Mouse (Mus musculus): ENCODE data around the gene Zfp541. TPM values are rescaled to one million over a fixed set of nuclear protein-coding genes. Genes with fewer than 3 reads are reported as not detected.

Zfp541 gene
- polyA plus RNA-seq, 1 experiment from 2014 or later: 0.04 TPM

DNA sequence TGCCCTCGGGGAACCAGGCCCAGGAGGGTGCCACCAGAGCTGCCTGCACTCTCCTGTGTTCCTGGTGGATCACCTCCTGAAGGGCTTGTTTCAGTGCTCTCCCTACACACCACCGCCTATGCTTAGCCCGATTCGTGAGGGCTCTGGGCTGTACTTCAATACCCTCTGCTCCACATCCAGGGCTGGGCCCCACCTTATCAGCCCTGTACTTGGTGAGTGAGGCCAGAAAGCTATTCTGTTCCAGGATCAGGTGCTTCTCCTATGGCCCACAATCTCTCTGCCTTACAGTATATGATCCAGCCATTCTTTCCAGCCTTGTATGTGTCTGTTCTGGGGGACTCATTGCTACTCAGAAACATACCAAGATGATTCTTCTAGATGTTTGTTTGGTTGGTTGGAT, 21.7 kb downstream of the Zfp541 start:
- ATAC-seq (replicated peaks; ENCODE audit: low FRiP score, low TSS enrichment, low read depth) (no peak), DNase-seq (ENCODE audit: low spot score) (no peak)
- H3K4me2 ChIP-seq (ENCODE audit: low read length): no peak overlapping the region
- no peaks in the 10 kb centered on the region for H3K4me1 ChIP-seq (replicated peaks; ENCODE audit: control insufficient read depth, insufficient read depth, low read length)
- H3K4me3 ChIP-seq (ENCODE audit: low read depth, low read length): no peak overlapping the region
- 62% methylated on average over 4 of the region's 4 CpGs for WGBS
- no peaks in the 10 kb centered on the region for H3K27me3 ChIP-seq (replicated peaks; ENCODE audit: control insufficient read depth, insufficient read depth, low read length)
- 0 out of 2 replicates have a peak, but pooled peaks cover 2% of the 10 kb centered on the region for H3K9me3 ChIP-seq (ENCODE audit: control insufficient read depth, low read length)
- H3K27ac ChIP-seq (ENCODE audit: low read depth): no peak overlapping the region
- H3K9ac ChIP-seq (ENCODE audit: low read length): no peak overlapping the region
- no peaks in the 10 kb centered on the region for H3K36me3 ChIP-seq (ENCODE audit: control insufficient read depth, insufficient read depth, low read length)

DNA sequence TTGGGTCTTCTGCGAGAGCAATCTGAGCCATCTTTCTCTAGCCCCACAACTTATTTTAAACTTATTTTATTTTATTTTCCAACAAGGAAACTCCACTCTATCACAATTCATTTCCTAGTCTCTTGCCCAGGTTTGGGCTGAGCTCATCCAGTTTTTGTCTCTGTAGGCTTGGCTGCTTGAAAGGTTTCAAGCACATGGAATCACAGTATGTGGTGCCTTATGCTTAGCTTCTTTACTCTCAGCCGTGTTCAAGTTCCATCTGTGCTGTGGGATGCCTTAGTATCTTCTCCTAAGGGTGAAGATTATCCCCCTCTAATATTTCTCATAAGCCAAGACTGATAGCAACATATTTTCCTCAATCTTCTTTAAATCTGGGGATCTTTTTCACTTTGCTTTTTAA, 26.0 kb downstream of the Zfp541 start:
- Histone ChIP-seq H3K4me3 (ENCODE audit: low read depth, low read length) (no peak overlapping the region), H3K9me3 (ENCODE audit: control insufficient read depth, low read length) (0 out of 2 replicates have a peak, but pooled peaks cover 2% of the 10 kb centered on the region), H3K4me2 (ENCODE audit: low read length) (no peak overlapping the region), H3K4me1 (replicated peaks; ENCODE audit: control insufficient read depth, insufficient read depth, low read length) (no peaks in the 10 kb centered on the region), H3K27me3 (replicated peaks; ENCODE audit: control insufficient read depth, insufficient read depth, low read length) (no peaks in the 10 kb centered on the region), H3K9ac (ENCODE audit: low read length) (no peak overlapping the region), H3K27ac (ENCODE audit: low read depth) (no peak overlapping the region), H3K36me3 (ENCODE audit: control insufficient read depth, insufficient read depth, low read length) (no peaks in the 10 kb centered on the region)
- 76% methylated on average over 2 of the region's 2 CpGs for WGBS
- ATAC-seq (replicated peaks; ENCODE audit: low FRiP score, low TSS enrichment, low read depth) (no peak), DNase-seq (ENCODE audit: low spot score) (no peak)

- Histone ChIP-seq H3K4me3 (ENCODE audit: low read depth, low read length) (no peak overlapping the region), H3K27ac (ENCODE audit: low read depth) (no peak overlapping the region), H3K27me3 (replicated peaks; ENCODE audit: control insufficient read depth, insufficient read depth, low read length) (no peaks in the 10 kb centered on the region), H3K36me3 (ENCODE audit: control insufficient read depth, insufficient read depth, low read length) (no peaks in the 10 kb centered on the region), H3K4me2 (ENCODE audit: low read length) (no peak overlapping the region), H3K9me3 (ENCODE audit: control insufficient read depth, low read length) (no peaks in the 10 kb centered on the region), H3K9ac (ENCODE audit: low read length) (no peak overlapping the region), H3K4me1 (replicated peaks; ENCODE audit: control insufficient read depth, insufficient read depth, low read length) (peaks cover 9% of the 10 kb centered on the region)
- ATAC-seq (replicated peaks; ENCODE audit: low FRiP score, low TSS enrichment, low read depth): no peak
- DNase-seq (ENCODE audit: low spot score): no peak
- 73% methylated on average over 3 of the region's 3 CpGs for WGBS
Measured at GRCm38 (mm10) chr7:16094592-16094991, 33.0 kb downstream of the Zfp541 start.

- H3K4me1 ChIP-seq (replicated peaks; ENCODE audit: control insufficient read depth, insufficient read depth, low read length): peaks cover 16% of the 10 kb centered on the region
- H3K9ac ChIP-seq (ENCODE audit: low read length): peak within 1 kb of the TSS; percentile 94
- peak within 1 kb of the TSS; percentile 100 for H3K4me2 ChIP-seq (ENCODE audit: low read length)
- peak within 1 kb of the TSS; percentile 87 for H3K27ac ChIP-seq (ENCODE audit: low read depth)
- H3K27me3 ChIP-seq (replicated peaks; ENCODE audit: control insufficient read depth, insufficient read depth, low read length): no peaks in the 10 kb centered on the region
- H3K9me3 ChIP-seq (ENCODE audit: control insufficient read depth, low read length): no peaks in the 10 kb centered on the region
- ATAC-seq (replicated peaks; ENCODE audit: low FRiP score, low TSS enrichment, low read depth): peak; percentile 100
- H3K4me3 ChIP-seq (ENCODE audit: low read depth, low read length): peak within 1 kb of the TSS; percentile 100
- WGBS: under 1% methylated on average over 64 of the region's 68 CpGs
- DNase-seq (ENCODE audit: low spot score): peak; percentile 96
- peaks cover 22% of the 10 kb centered on the region for H3K36me3 ChIP-seq (ENCODE audit: control insufficient read depth, insufficient read depth, low read length)
Measured at GRCm38 (mm10) chr7:16098021-16099017, 36.7 kb downstream of the Zfp541 start, which contains the start of gene Napa. Napa (plus strand) TSS chr7:16098458.

DNA sequence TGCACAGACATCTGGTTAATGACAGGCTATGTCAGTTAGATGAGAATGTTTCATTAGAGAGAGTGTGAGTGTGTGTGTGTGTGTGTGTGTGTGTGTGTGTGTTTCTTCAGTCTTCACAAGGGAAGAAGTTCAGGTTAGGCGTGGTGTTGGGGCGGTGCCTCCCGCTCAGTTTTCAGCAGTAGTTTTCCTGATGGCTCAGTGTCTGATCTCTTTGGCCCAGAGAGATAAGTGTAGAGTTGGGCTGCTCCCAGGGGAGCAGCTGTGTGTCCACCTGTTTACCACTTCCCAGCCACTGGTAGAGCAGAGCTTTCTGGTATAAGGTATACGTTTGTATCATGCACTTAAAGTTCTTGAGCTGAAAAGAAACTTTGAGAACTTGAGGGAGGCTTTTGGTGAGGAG, 38.3 kb downstream of the Zfp541 start:
- Histone ChIP-seq H3K9me3 (ENCODE audit: control insufficient read depth, low read length) (no peaks in the 10 kb centered on the region), H3K4me2 (ENCODE audit: low read length) (peak overlapping the region; percentile 100), H3K4me1 (replicated peaks; ENCODE audit: control insufficient read depth, insufficient read depth, low read length) (peaks cover 16% of the 10 kb centered on the region), H3K4me3 (ENCODE audit: low read depth, low read length) (0 out of 2 replicates have a peak overlapping the region, but pooled peaks have one; percentile 100), H3K27ac (ENCODE audit: low read depth) (no peak overlapping the region), H3K9ac (ENCODE audit: low read length) (peak overlapping the region; percentile 94), H3K36me3 (ENCODE audit: control insufficient read depth, insufficient read depth, low read length) (peaks cover 32% of the 10 kb centered on the region), H3K27me3 (replicated peaks; ENCODE audit: control insufficient read depth, insufficient read depth, low read length) (no peaks in the 10 kb centered on the region)
- 83% methylated on average over 4 of the region's 4 CpGs for WGBS
- ATAC-seq (replicated peaks; ENCODE audit: low FRiP score, low TSS enrichment, low read depth) (no peak), DNase-seq (ENCODE audit: low spot score) (no peak)

GRCm38 (mm10) chr7:16101081-16101480, 39.5 kb downstream of the Zfp541 start:
- no peak overlapping the region for H3K4me2 ChIP-seq (ENCODE audit: low read length)
- peaks cover 16% of the 10 kb centered on the region for H3K4me1 ChIP-seq (replicated peaks; ENCODE audit: control insufficient read depth, insufficient read depth, low read length)
- WGBS: 74% methylated on average over 7 of the region's 7 CpGs
- H3K9ac ChIP-seq (ENCODE audit: low read length): no peak overlapping the region
- no peak for DNase-seq (ENCODE audit: low spot score)
- H3K4me3 ChIP-seq (ENCODE audit: low read depth, low read length): no peak overlapping the region
- no peaks in the 10 kb centered on the region for H3K27me3 ChIP-seq (replicated peaks; ENCODE audit: control insufficient read depth, insufficient read depth, low read length)
- no peaks in the 10 kb centered on the region for H3K9me3 ChIP-seq (ENCODE audit: control insufficient read depth, low read length)
- no peak overlapping the region for H3K27ac ChIP-seq (ENCODE audit: low read depth)
- peaks cover 37% of the 10 kb centered on the region for H3K36me3 ChIP-seq (ENCODE audit: control insufficient read depth, insufficient read depth, low read length)
- ATAC-seq (replicated peaks; ENCODE audit: low FRiP score, low TSS enrichment, low read depth): no peak

DNA sequence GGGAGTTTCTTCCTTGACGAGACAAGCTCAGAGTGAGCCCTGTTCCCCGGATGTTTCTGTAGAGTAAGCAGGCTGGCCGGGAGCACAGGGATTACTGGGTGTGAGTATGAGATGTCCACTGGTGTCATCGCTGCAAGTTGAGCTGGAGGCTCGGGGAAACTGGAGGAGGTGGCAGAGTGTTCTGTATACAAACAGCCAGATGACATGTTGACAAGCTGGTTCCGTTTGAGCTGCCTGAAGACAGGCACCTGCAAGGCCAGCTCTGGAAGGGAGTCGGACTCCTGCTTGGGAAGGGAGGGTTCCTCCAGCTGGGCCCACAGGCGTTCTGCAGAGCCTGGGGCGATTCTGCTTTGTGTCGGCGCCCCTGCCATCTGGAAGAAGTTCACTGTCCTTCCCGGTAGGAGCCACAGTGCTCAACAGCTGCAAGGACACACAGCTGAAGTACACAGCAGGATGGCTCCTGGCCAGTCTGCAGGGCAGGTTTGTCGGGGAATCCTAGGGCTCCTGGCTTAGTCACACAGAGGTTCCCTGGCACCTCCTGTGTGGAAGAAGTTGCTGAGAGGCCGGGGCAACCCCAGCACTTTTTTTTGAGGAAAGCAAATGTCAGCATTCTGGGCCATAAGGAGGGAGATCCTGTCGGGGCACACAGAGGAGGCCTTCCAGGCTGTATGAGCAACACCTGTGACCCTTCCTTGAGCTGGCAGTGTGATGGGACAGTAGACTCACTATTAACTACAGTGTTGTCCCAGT, 40.3 kb downstream of the Zfp541 start:
- no peak overlapping the region for H3K27ac ChIP-seq (ENCODE audit: low read depth)
- H3K4me3 ChIP-seq (ENCODE audit: low read depth, low read length): no peak overlapping the region
- no peaks in the 10 kb centered on the region for H3K27me3 ChIP-seq (replicated peaks; ENCODE audit: control insufficient read depth, insufficient read depth, low read length)
- H3K4me2 ChIP-seq (ENCODE audit: low read length): no peak overlapping the region
- peaks cover 16% of the 10 kb centered on the region for H3K4me1 ChIP-seq (replicated peaks; ENCODE audit: control insufficient read depth, insufficient read depth, low read length)
- H3K9ac ChIP-seq (ENCODE audit: low read length): 0 out of 2 replicates have a peak overlapping the region, but pooled peaks have one; percentile 5
- H3K36me3 ChIP-seq (ENCODE audit: control insufficient read depth, insufficient read depth, low read length): peaks cover 37% of the 10 kb centered on the region
- H3K9me3 ChIP-seq (ENCODE audit: control insufficient read depth, low read length): no peaks in the 10 kb centered on the region
- no peak for DNase-seq (ENCODE audit: low spot score)
- 77% methylated on average over 15 of the region's 15 CpGs for WGBS
- no peak for ATAC-seq (replicated peaks; ENCODE audit: low FRiP score, low TSS enrichment, low read depth)

DNA sequence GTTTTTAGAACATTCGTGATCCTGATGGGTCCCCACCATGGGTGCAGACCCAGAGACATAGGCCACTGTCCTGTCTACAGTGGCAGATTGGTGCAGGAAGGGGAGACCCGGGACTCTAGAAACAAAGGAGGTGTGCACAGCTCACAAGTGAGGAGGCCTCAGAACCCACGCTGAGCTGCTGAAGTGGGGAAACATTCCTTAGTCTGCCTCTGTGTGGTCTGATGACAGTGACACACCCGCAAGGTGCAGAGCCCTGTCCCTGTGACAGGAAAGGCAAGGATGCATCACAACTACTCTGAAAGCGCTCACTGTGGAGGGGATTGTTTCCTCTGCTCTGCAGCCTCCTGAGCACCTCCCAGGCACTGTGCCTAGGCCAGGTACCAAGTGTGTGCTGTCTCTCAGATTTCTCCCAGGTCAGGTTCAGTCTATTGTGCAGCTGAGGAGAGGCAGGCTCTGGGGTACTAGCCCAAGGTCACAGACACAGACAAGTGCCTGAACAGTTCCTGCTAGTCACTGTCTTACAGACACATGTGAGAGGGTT, 41.1 kb downstream of the Zfp541 start:
- DNase-seq (ENCODE audit: low spot score) (no peak), ATAC-seq (replicated peaks; ENCODE audit: low FRiP score, low TSS enrichment, low read depth) (no peak)
- H3K4me1 ChIP-seq (replicated peaks; ENCODE audit: control insufficient read depth, insufficient read depth, low read length): peaks cover 13% of the 10 kb centered on the region
- H3K9ac ChIP-seq (ENCODE audit: low read length): no peak overlapping the region
- WGBS: 84% methylated on average over 5 of the region's 5 CpGs
- no peak overlapping the region for H3K27ac ChIP-seq (ENCODE audit: low read depth)
- peaks cover 45% of the 10 kb centered on the region for H3K36me3 ChIP-seq (ENCODE audit: control insufficient read depth, insufficient read depth, low read length)
- H3K4me3 ChIP-seq (ENCODE audit: low read depth, low read length): no peak overlapping the region
- H3K27me3 ChIP-seq (replicated peaks; ENCODE audit: control insufficient read depth, insufficient read depth, low read length): no peaks in the 10 kb centered on the region
- H3K4me2 ChIP-seq (ENCODE audit: low read length): no peak overlapping the region
- no peaks in the 10 kb centered on the region for H3K9me3 ChIP-seq (ENCODE audit: control insufficient read depth, low read length)

Measured in intestine, embryonic 14.5 days (tissue).